Mouse (Mus musculus) stomach, postnatal 0 days (tissue): Measurements from ENCODE around the gene Nrxn3. TPM values are rescaled to one million over a fixed set of nuclear protein-coding genes. Genes with fewer than 3 reads are reported as not detected.

Source experiments
- ATAC-seq: fragments of 200-750 bp; cut with Nextera tagmentation; 2 replicates; pipeline ENCODE4 v1.8.0; 2017; ENCODE audit not compliant: low FRiP score, low TSS enrichment
- DNase-seq: peaks from one replicate; pipeline ENCODE4 v3.0.0-alpha.2; 2016; ENCODE audit warnings: low spot score
- H3K27ac ChIP-seq: fragments of 300-500 bp; sonication (generic); replicated peaks from 2 replicates; pipeline ENCODE4 v1.5.1; 2014; ENCODE audit warnings: mild to moderate bottlenecking, control low read depth
- H3K27me3 ChIP-seq: fragments of 300-500 bp; sonication (generic); 2 replicates; pipeline ENCODE4 v1.6.1; 2014; ENCODE audit warnings: low read length; ENCODE audit not compliant: control insufficient read depth, insufficient read depth
- H3K36me3 ChIP-seq: fragments of 300-500 bp; sonication (generic); 2 replicates; pipeline ENCODE4 v1.6.1; 2014; ENCODE audit warnings: low read length, mixed read lengths; ENCODE audit not compliant: control insufficient read depth, insufficient read depth
- H3K4me1 ChIP-seq: fragments of 300-500 bp; sonication (generic); replicated peaks from 2 replicates; pipeline ENCODE4 v1.6.1; 2014; ENCODE audit warnings: antibody characterized with exemption; ENCODE audit not compliant: control insufficient read depth, insufficient read depth
- H3K4me2 ChIP-seq: fragments of 300-500 bp; sonication (generic); replicated peaks from 2 replicates; pipeline ENCODE4 v1.6.1; 2014; ENCODE audit warnings: low read depth, mild to moderate bottlenecking, control low read depth, moderate library complexity
- H3K4me3 ChIP-seq: fragments of 300-500 bp; sonication (generic); 2 replicates; pipeline ENCODE4 v1.5.1; 2014; ENCODE audit warnings: low read depth, low read length, control low read depth
- H3K9ac ChIP-seq: fragments of 300-500 bp; sonication (generic); 2 replicates; pipeline ENCODE4 v1.6.1; 2014; ENCODE audit warnings: mild to moderate bottlenecking, low read length, control low read depth, mixed read lengths
- H3K9me3 ChIP-seq: fragments of 300-500 bp; sonication (generic); 2 replicates; pipeline ENCODE4 v1.6.1; 2016; ENCODE audit warnings: low read length; ENCODE audit not compliant: control insufficient read depth
- CTCF ChIP-seq: IDR thresholded peaks from 2 replicates; pipeline ENCODE4 v1.5.1; 2016; ENCODE audit warnings: antibody characterized with exemption, low read depth, mild to moderate bottlenecking, moderate library complexity
- EP300 ChIP-seq: optimal IDR thresholded peaks from 2 replicates; pipeline ENCODE3; 2016; ENCODE audit warnings: antibody characterized with exemption
- WGBS: fragments of 180-500 bp; shearing (Covaris S2); extraction: QIAGEN DNeasy Blood & Tissue Kit; methylation state at CpG from one replicate; pipeline ENCODE4 v1.1.7; 2014; 5-methylcytosine and 5-hydroxymethylcytosine counted together
- polyA plus RNA-seq: library from polyadenylated mRNA; unstranded; fragments of >200 nt; fragmentation: Nextera tagmentation; extraction: Ambion mirVana; gene quantifications from 2 replicates; pipeline ENCODE4 v1.2.1, GENCODE M21; 2015

Gene Nrxn3
- polyA plus RNA-seq, 1 experiment from 2014 or later: 1.0 TPM

- H3K9ac ChIP-seq: no peak overlapping the region
- H3K27ac ChIP-seq: no peak overlapping the region
- H3K9me3 ChIP-seq: no peaks in the 10 kb centered on the region
- H3K27me3 ChIP-seq: no peaks in the 10 kb centered on the region
- no peak overlapping the region for H3K4me3 ChIP-seq
- H3K4me1 ChIP-seq: no peaks in the 10 kb centered on the region
- no peak overlapping the region for H3K4me2 ChIP-seq
- no peak for ATAC-seq
- no peak for DNase-seq
- WGBS: 66% methylated on average over 8 of the region's 8 CpGs
- no peaks in the 10 kb centered on the region for H3K36me3 ChIP-seq
- TF ChIP-seq CTCF (no peak), EP300 (no peak)
Measured at GRCm38 (mm10) chr12:89882617-89883370, 1160.1 kb downstream of the Nrxn3 start.

GRCm38 (mm10) chr12:89884576-89884975 lies 1161.9 kb downstream of the Nrxn3 start:
- Histone ChIP-seq H3K9me3 (no peaks in the 10 kb centered on the region), H3K36me3 (no peaks in the 10 kb centered on the region), H3K27me3 (no peaks in the 10 kb centered on the region), H3K4me2 (no peak overlapping the region), H3K27ac (no peak overlapping the region), H3K4me3 (no peak overlapping the region), H3K9ac (no peak overlapping the region), H3K4me1 (no peaks in the 10 kb centered on the region)
- ATAC-seq (no peak), DNase-seq (no peak)
- TF ChIP-seq EP300 (no peak), CTCF (no peak)
- WGBS: 84% methylated on average over 1 of the region's 1 CpGs

- DNase-seq (no peak), ATAC-seq (no peak)
- Histone ChIP-seq H3K4me3 (no peak overlapping the region), H3K36me3 (no peaks in the 10 kb centered on the region), H3K4me1 (no peaks in the 10 kb centered on the region), H3K4me2 (no peak overlapping the region), H3K27ac (no peak overlapping the region), H3K9me3 (no peaks in the 10 kb centered on the region), H3K27me3 (no peaks in the 10 kb centered on the region), H3K9ac (no peak overlapping the region)
- 73% methylated on average over 3 of the region's 3 CpGs for WGBS
- no peak for TF ChIP-seq EP300
- no peak for TF ChIP-seq CTCF
Measured at GRCm38 (mm10) chr12:89888647-89889046, 1166.0 kb downstream of the Nrxn3 start.

- no peak overlapping the region for H3K4me3 ChIP-seq
- 63% methylated on average over 2 of the region's 2 CpGs for WGBS
- H3K9me3 ChIP-seq: no peaks in the 10 kb centered on the region
- H3K4me1 ChIP-seq: no peaks in the 10 kb centered on the region
- ATAC-seq: no peak
- H3K27ac ChIP-seq: no peak overlapping the region
- H3K36me3 ChIP-seq: no peaks in the 10 kb centered on the region
- H3K4me2 ChIP-seq: no peak overlapping the region
- DNase-seq: no peak
- TF ChIP-seq EP300 (no peak), CTCF (no peak)
- H3K9ac ChIP-seq: no peak overlapping the region
- H3K27me3 ChIP-seq: no peaks in the 10 kb centered on the region
Measured at GRCm38 (mm10) chr12:89896901-89897300, 1174.2 kb downstream of the Nrxn3 start.

GRCm38 (mm10) chr12:89909578-89909977 lies 1186.9 kb downstream of the Nrxn3 start:
- 69% methylated on average over 3 of the region's 3 CpGs for WGBS
- Histone ChIP-seq H3K9ac (no peak overlapping the region), H3K27ac (no peak overlapping the region), H3K4me1 (no peaks in the 10 kb centered on the region), H3K36me3 (no peaks in the 10 kb centered on the region), H3K27me3 (no peaks in the 10 kb centered on the region), H3K9me3 (no peaks in the 10 kb centered on the region), H3K4me3 (no peak overlapping the region), H3K4me2 (no peak overlapping the region)
- no peak for DNase-seq
- TF ChIP-seq EP300 (no peak), CTCF (no peak)
- no peak for ATAC-seq

GRCm38 (mm10) chr12:89918138-89918829 lies 1195.6 kb downstream of the Nrxn3 start:
- Histone ChIP-seq H3K4me2 (no peak overlapping the region), H3K9me3 (no peaks in the 10 kb centered on the region), H3K36me3 (no peaks in the 10 kb centered on the region), H3K4me3 (no peak overlapping the region), H3K27ac (no peak overlapping the region), H3K4me1 (no peaks in the 10 kb centered on the region), H3K27me3 (no peaks in the 10 kb centered on the region), H3K9ac (no peak overlapping the region)
- ATAC-seq: no peak
- 70% methylated on average over 8 of the region's 8 CpGs for WGBS
- TF ChIP-seq EP300: no peak
- no peak for TF ChIP-seq CTCF
- no peak for DNase-seq
